Mouse (Mus musculus): ENCODE data around the gene Pus3.

Gene Pus3

GRCm38 (mm10) chr9:35558257-35559008 is at the start of gene Pus3, which contains the start of gene Ddx25:
TSS of gene Pus3 (plus strand) at chr9:35558595.
TSS of gene Ddx25 (minus strand) at chr9:35558528.
- peak; percentile 80 to 81 for DNase-seq (ENCODE audit: low spot score in 2 of 2)

GRCm38 (mm10) chr9:35513900-35514299 is 44.5 kb upstream of the Pus3 start:
- DNase-seq (ENCODE audit: low spot score in 2 of 2) = no peak

GRCm38 (mm10) chr9:35516182-35516581 is 42.2 kb upstream of the Pus3 start:
- DNase-seq (ENCODE audit: low spot score in 2 of 2) = no peak

GRCm38 (mm10) chr9:35516711-35517110 is 41.7 kb upstream of the Pus3 start:
- no peak for DNase-seq (ENCODE audit: low spot score in 2 of 2)

- no peak for DNase-seq (ENCODE audit: low spot score in 2 of 2)
Observed at GRCm38 (mm10) chr9:35518169-35518568, 40.2 kb upstream of the Pus3 start, which contains the start of gene Gm1113. TSS of gene Gm1113 (minus strand) at chr9:35518269.

GRCm38 (mm10) chr9:35520631-35521348 is 37.6 kb upstream of the Pus3 start:
- no peak for DNase-seq (ENCODE audit: low spot score in 2 of 2)

GRCm38 (mm10) chr9:35522241-35522640 is 36.2 kb upstream of the Pus3 start:
- DNase-seq (ENCODE audit: low spot score in 2 of 2) = no peak

- no peak for DNase-seq (ENCODE audit: low spot score in 2 of 2)
Observed at GRCm38 (mm10) chr9:35522821-35523515, 35.4 kb upstream of the Pus3 start.

GRCm38 (mm10) chr9:35523541-35523940 is 34.9 kb upstream of the Pus3 start:
- peak; percentile 47 to 57 for DNase-seq (ENCODE audit: low spot score in 2 of 2)

- peak; percentile 52 to 74 for DNase-seq (ENCODE audit: low spot score in 2 of 2)
Observed at GRCm38 (mm10) chr9:35523941-35524411, 34.4 kb upstream of the Pus3 start.

GRCm38 (mm10) chr9:35529141-35529540 is 29.3 kb upstream of the Pus3 start:
- DNase-seq (ENCODE audit: low spot score in 2 of 2) = no peak

GRCm38 (mm10) chr9:35529796-35530195 is 28.6 kb upstream of the Pus3 start:
- DNase-seq (ENCODE audit: low spot score in 2 of 2) = no peak

GRCm38 (mm10) chr9:35533266-35533665 is 25.1 kb upstream of the Pus3 start:
- no peak for DNase-seq (ENCODE audit: low spot score in 2 of 2)

- DNase-seq (ENCODE audit: low spot score in 2 of 2) = peak in 1 of 2 experiments; percentile 33
Observed at GRCm38 (mm10) chr9:35535110-35535509, 23.3 kb upstream of the Pus3 start.

GRCm38 (mm10) chr9:35535876-35536275 is 22.5 kb upstream of the Pus3 start:
- no peak for DNase-seq (ENCODE audit: low spot score in 2 of 2)

- no peak for DNase-seq (ENCODE audit: low spot score in 2 of 2)
Observed at GRCm38 (mm10) chr9:35539001-35539750, 19.2 kb upstream of the Pus3 start.

- DNase-seq (ENCODE audit: low spot score in 2 of 2) = no peak
Observed at GRCm38 (mm10) chr9:35541024-35541423, 17.4 kb upstream of the Pus3 start.

GRCm38 (mm10) chr9:35541488-35541887 is 16.9 kb upstream of the Pus3 start:
- peak in 1 of 2 experiments; percentile 67 for DNase-seq (ENCODE audit: low spot score in 2 of 2)

GRCm38 (mm10) chr9:35541941-35542340 is 16.5 kb upstream of the Pus3 start:
- no peak for DNase-seq (ENCODE audit: low spot score in 2 of 2)

- no peak for DNase-seq (ENCODE audit: low spot score in 2 of 2)
Observed at GRCm38 (mm10) chr9:35543099-35543860, 15.1 kb upstream of the Pus3 start.

- no peak for DNase-seq (ENCODE audit: low spot score in 2 of 2)
Observed at GRCm38 (mm10) chr9:35544666-35545065, 13.7 kb upstream of the Pus3 start.
